Mouse (Mus musculus) lung, postnatal 14 days (tissue): ENCODE measurements around the gene Cd151.
A peak's percentile ranks its signal among the peaks of the same experiment; 100 is the strongest.

Source experiments
- DNase-seq: peaks from one replicate; pipeline ENCODE4 v3.0.0; 2021

The Cd151 gene

DNA sequence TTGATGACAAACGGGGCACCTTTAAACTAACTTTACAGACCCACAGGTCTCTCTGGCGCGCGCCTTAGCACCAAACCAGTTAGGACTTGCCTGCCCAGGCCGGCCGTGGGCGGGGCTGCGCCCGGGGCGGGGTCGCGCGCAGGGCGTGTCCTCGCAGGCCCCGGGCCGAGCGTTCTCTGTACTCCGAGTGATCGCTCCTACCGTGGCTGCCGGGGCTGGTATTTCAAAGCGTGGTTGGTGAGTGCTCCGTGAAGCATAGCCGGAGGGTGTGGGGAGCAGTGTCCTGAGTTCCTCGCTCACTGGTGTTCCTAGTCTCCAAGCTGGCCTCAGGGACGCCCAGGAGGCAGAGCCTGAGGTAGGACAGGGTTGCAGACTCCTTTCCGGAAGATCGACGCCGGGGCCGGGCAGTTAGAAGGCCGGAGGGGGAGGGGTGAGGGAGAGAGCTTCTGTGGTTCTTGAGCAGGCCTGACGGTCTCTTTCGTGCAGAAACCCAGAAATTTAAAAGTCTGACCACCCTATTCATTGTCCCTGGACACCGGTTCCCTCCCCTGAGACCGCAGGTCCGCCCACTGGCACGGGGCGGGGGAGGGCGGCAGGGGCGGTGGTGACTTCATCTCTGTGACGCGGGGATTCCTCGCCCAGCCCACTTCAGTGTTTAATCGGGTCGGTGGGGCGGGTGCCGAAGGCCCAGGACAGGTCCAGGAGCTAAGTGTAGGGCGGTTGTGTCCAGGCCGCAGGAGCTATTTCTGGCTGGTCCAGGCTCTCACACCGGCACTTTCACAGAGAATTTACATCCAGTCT lies at the start of gene Cd151:
Cd151 (plus strand) TSS at position 163 of the 801 bp plus-strand sequence.
- peak; percentile 92 for DNase-seq

- DNase-seq: no peak
Observed at GRCm38 (mm10) chr7:141417731-141418681, 49.2 kb upstream of the Cd151 start.

DNA sequence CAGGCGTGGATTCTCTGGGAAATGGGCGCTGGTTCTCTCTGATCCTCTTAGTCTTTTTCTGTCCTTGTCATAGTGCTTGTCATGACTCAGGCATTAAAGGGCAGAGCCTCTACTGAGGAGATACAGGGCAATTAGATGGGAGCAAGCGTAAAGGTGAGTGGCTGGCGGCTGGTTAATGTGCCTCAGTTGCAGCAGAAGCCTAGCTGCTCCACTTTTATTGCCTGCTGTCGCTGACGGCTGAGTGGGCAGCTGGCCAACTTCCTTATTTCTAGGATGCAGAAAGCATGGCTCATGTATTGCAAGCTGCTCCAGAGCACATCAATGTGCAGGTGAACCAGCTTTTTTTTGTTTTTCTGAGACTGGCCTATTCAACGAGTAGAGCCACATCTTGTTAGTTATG lies 48.2 kb upstream of the Cd151 start:
- peak; percentile 50 for DNase-seq

DNA sequence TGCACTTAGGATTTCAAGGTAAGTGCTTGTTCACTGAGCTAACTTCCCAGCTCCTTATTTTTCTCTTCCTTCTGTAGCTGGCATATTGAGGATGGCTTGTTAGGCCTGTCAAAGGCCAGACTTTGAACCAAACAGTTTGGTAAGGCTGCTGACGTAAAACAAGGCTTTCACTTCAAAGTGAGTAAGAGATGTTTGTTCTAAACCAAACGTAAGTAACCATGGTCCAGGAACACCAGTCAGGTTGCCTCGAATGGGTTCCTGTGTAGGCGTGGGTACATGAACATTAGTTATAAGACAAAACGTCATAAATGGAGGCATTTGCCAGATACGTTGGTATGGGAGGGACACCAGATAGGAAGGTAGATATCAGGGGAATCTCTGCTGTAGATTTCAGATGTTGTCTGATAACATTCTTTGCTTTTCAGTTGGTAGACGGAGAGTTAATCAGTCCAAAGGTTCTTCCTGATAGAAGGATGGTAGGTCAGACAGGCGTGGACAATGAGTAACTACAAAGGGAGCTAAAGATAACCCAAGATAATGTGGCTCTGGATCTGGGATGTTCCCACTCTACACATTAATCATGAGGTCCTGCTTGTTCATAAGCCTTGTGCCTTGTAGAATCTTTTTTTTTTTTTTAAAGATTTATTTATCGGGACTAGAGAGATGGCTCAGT lies 47.0 kb upstream of the Cd151 start:
- DNase-seq: no peak

DNA sequence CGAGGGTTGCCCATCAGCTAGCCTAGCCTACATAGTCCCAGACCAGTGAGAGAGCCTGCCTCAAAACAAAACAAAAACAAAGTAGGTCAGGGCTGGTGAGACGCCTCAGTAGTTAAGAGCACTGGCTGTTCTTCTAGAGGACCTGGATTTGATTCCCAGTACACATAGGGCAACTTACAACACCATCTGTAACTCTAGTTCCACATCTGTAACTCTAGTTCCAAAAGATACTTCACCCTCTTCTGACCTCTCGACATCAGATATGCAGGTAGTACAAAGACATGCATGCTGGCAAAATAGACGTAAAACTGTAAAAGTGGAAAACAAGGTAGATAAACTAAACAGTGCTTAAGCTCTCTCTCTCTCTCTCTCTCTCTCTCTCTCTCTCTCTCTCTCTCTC lies 43.4 kb upstream of the Cd151 start:
- no peak for DNase-seq

GRCm38 (mm10) chr7:141426948-141427730 lies 40.1 kb upstream of the Cd151 start:
- no peak for DNase-seq

GRCm38 (mm10) chr7:141428701-141429100 lies 38.5 kb upstream of the Cd151 start:
- no peak for DNase-seq

GRCm38 (mm10) chr7:141429310-141429709 lies 37.9 kb upstream of the Cd151 start, which contains the start of gene Cend1:
Gene Cend1 (minus strand): TSS chr7:141429491.
- peak; percentile 24 for DNase-seq

- no peak for DNase-seq
Observed at GRCm38 (mm10) chr7:141429840-141430584, 37.2 kb upstream of the Cd151 start.

DNA sequence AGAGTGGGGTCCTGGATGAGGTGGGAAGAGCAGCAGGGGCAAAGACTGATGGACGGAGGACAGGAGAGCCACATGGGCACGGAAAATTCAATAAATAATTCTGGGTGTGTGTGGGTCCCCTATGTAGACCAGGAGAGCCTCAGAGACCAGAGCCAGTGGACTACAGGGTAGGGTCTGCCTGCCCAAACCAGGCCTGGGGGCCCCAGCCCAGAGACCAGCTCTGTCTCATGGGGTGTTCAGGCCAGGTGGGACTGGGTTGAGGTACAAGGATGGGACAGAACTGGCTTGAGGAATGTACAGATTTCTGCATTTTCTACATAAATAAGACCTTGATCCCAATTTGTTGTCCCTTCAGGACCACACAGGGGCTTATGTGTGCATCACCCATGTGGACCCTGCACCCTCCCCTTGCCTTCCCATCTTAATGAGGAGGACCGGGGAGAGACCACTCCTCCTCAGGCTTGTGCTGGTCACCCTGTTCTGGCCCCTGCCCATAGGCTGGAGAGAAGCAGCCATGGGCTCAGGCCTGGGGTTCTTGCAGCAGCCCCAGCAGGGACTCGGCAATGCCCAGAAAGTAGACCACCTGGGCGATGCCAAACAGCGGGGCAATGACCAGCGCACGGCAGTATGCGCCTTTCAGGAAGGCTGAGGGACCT lies 36.5 kb upstream of the Cd151 start:
- no peak for DNase-seq

GRCm38 (mm10) chr7:141431434-141432185 lies 35.6 kb upstream of the Cd151 start:
- no peak for DNase-seq

- no peak for DNase-seq
Observed at GRCm38 (mm10) chr7:141432186-141432611, 35.0 kb upstream of the Cd151 start.

GRCm38 (mm10) chr7:141432741-141433516 lies 34.3 kb upstream of the Cd151 start:
- DNase-seq: no peak

- no peak for DNase-seq
Observed at GRCm38 (mm10) chr7:141433517-141434400, 33.4 kb upstream of the Cd151 start.

- DNase-seq: peak; percentile 25
Observed at GRCm38 (mm10) chr7:141434464-141434863, 32.7 kb upstream of the Cd151 start.

- peak; percentile 64 for DNase-seq
Observed at GRCm38 (mm10) chr7:141435129-141435855, 31.9 kb upstream of the Cd151 start.

- DNase-seq: no peak
Observed at GRCm38 (mm10) chr7:141435856-141436522, 31.2 kb upstream of the Cd151 start.
